Mouse (Mus musculus): Measurements from ENCODE around the gene Tcp1.

Gene Tcp1

DNA sequence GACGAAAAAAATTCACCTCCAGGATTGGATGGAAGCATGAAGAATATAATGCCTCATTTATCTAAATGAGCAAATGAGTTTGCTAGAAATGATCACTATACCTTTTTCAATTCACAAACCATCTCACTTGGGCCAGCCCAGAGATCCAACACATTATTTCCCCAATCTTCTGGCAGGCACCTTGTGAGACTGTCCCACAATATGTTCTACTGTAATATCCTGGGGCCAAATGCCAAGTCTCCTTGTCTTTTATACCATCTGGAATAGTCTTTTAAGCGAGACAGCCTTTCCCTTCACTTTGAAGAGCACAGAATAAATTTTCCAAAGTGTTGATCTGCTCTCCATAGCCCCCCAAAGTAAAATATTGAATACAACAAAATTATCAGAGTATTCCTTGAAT, 58.4 kb downstream of the Tcp1 start:
- DNase-seq (ENCODE audit: low read depth, low spot score) = no peak
